Mouse (Mus musculus) neutrophil, adult 65 days (primary cell): ENCODE measurements around the gene Gm16485. TPM values are rescaled to one million over a fixed set of nuclear protein-coding genes. Genes with fewer than 3 reads are reported as not detected.

Experiments
- total RNA-seq: library from RNA; stranded (reverse); gene quantifications from 2 replicates; pipeline ENCODE4 v1.2.4, GENCODE M21; 2023

Gene Gm16485
- not detected in 2 replicates for total RNA-seq

GRCm38 (mm10) chr9:8971491-8971890 is at the start of gene Gm16485:
Gene Gm16485, plus strand, starts transcription at chr9:8971791.

Other genes with a start within 250 kb of the Gm16485 start
- not detected in 2 replicates for gene Pgr, start 72.0 kb upstream of the Gm16485 start, total RNA-seq